Comparison of ENCODE assay signal across 27 mouse cellular contexts in the genomic region with DNA sequence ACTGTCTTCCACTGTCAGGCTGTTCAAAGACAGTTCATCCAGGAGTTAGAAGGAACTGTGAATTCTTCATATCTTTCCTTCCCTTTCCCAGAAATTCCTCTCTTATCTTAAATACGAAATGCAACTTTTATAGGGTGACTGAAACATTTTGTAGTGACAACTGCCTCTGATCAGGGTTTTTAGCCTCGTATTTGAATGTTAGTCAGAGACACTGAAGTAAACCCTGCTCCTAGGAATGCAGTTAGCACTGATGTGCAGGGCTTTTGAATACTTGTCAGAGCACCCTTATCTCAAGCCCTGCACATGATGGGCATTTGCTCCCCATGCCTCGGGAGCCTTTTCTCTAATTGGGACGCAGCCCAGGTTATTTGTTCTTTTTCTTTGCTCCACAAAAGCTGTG. TPM values are rescaled to one million over a fixed set of nuclear protein-coding genes. Genes with fewer than 3 reads are reported as not detected.
DNase-seq lines count a peak whose midpoint lies in the region; ATAC-seq and TF ChIP-seq lines count a peak whose summit lies in the region.
"Had no signal": no experiment of that assay in that cellular context is flagged by ENCODE, and none has a peak within 500 bp of the region (broad histone marks: within the 10 kb centered on the region; RNA-seq: fewer than 3 reads in every experiment).

No protein-coding gene starts in this region.

- no peak for TF ChIP-seq CTCF in gastrocnemius, adult 2 months (IDR thresholded peaks at IDR 0.05)

- DNase-seq in heart, adult 8-10 months (ENCODE audit: low spot score): peak; percentile 14
- DNase-seq in heart, postnatal 36 days: no peak
- DNase-seq in lung, postnatal 14 days: no peak
- peak; percentile 12 for DNase-seq in Muller cell, postnatal 12 days (ENCODE audit: inconsistent ontology term)
- peak; percentile 36 for DNase-seq in adipocyte (ENCODE audit: low spot score)
- DNase-seq in gastrocnemius, adult 2 months: no peak
- DNase-seq in right cerebral cortex, postnatal 36 days (ENCODE audit: low spot score in 2 of 2): no peak
- DNase-seq: adrenal gland, adult 2 months; adrenal gland, postnatal 10 days; adrenal gland, postnatal 25 days; cerebellum, adult 11 months; cerebellum, adult 18-20 months; cerebellum, adult 8-10 months; cerebellum, adult 9-11 months; cerebellum, postnatal 14 days; cerebellum, postnatal 36 days; embryo, embryonic 11 days had no signal

- ATAC-seq in lung, embryonic 16.5 days (ENCODE audit: low read depth): peak; percentile 45; the same call in 1 of the 2 replicates
- ATAC-seq: activated CD4-positive, CD25-positive, alpha-beta regulatory T cell, adult 4 months; forebrain, embryonic 14.5 days; forebrain, embryonic 16.5 days; Patski had no signal

- 28% methylated on average over 4 of the region's 4 CpGs for WGBS in lung, embryonic 16.5 days

- H3K4me3 ChIP-seq in lung, embryonic 16.5 days (ENCODE audit: low read length): no peak overlapping the region
- no peak overlapping the region for H3K4me3 ChIP-seq in gastrocnemius, adult 2 months
- H3K4me3 ChIP-seq: embryonic facial prominence, embryonic 13.5 days; embryonic facial prominence, embryonic 15.5 days; erythroblast, embryonic 14.5 days; forebrain, embryonic 10.5 days; forebrain, embryonic 12.5 days had no signal

- no peak overlapping the region for H3K4me2 ChIP-seq in lung, embryonic 16.5 days (ENCODE audit: low read depth, low read length)
- H3K4me2 ChIP-seq: embryonic facial prominence, embryonic 13.5 days; embryonic facial prominence, embryonic 15.5 days; forebrain, embryonic 12.5 days had no signal

- H3K9me3 ChIP-seq in lung, embryonic 16.5 days (ENCODE audit: control insufficient read depth, low read length): no peaks in the 10 kb centered on the region
- H3K9me3 ChIP-seq: embryonic facial prominence, embryonic 13.5 days; embryonic facial prominence, embryonic 15.5 days; forebrain, embryonic 10.5 days; forebrain, embryonic 12.5 days had no signal

- peaks cover 13% of the 10 kb centered on the region for H3K36me3 ChIP-seq in lung, embryonic 16.5 days (ENCODE audit: control insufficient read depth, insufficient read depth, low read length)

- H3K4me1 ChIP-seq in lung, embryonic 16.5 days (replicated peaks; ENCODE audit: control insufficient read depth, insufficient read depth, low read length): no peaks in the 10 kb centered on the region
- H3K4me1 ChIP-seq: embryonic facial prominence, embryonic 15.5 days; forebrain, embryonic 10.5 days; forebrain, embryonic 12.5 days had no signal

- no peak overlapping the region for H3K9ac ChIP-seq in lung, embryonic 16.5 days (ENCODE audit: low read length)
- H3K9ac ChIP-seq: embryonic facial prominence, embryonic 13.5 days; embryonic facial prominence, embryonic 15.5 days; forebrain, embryonic 12.5 days had no signal

- intact Hi-C loops in heart, postnatal 36 days (cut with DNase I): no loop called here
- intact Hi-C loops in gastrocnemius, adult 2 months (cut with DNase I): no loop called here

- no peak overlapping the region for H3K27ac ChIP-seq in lung, embryonic 16.5 days (ENCODE audit: low read length)
- no peak overlapping the region for H3K27ac ChIP-seq in gastrocnemius, adult 2 months
- H3K27ac ChIP-seq: embryonic facial prominence, embryonic 13.5 days; embryonic facial prominence, embryonic 15.5 days; forebrain, embryonic 10.5 days; forebrain, embryonic 12.5 days had no signal

- no peaks in the 10 kb centered on the region for H3K27me3 ChIP-seq in lung, embryonic 16.5 days (ENCODE audit: control insufficient read depth, insufficient read depth, low read depth, low read length)
- H3K27me3 ChIP-seq: embryonic facial prominence, embryonic 13.5 days; embryonic facial prominence, embryonic 15.5 days; forebrain, embryonic 12.5 days; Patski had no signal

RNA-seq across cellular contexts. Expression of gene Tax1bp1, which starts 16.8 kb away (rescaled TPM):
- 100 to 1,000 TPM; 116 to 125 (median 120) TPM for total RNA-seq in heart, adult 8-10 months (2022)
- 100 to 1,000 TPM; 119 to 126 TPM for total RNA-seq in heart, postnatal 36 days (2021)
- 143 and 144 TPM in 2 replicates for polyA plus RNA-seq in lung, embryonic 16.5 days (2015; fragmentation: Nextera tagmentation; extraction: Ambion mirVana)
- 10 to 100 TPM; 67.5 to 73.4 TPM for total RNA-seq in gastrocnemius, adult 2 months (2021)

Comparison
In these comparisons a context has a peak if more than half of its experiments do, and no peak if none do; other contexts are left out.
1. DNase-seq: peak in heart, adult 8-10 months (single experiment), Muller cell, postnatal 12 days (single experiment) and adipocyte (single experiment); none in heart, postnatal 36 days (0 of 2), lung, postnatal 14 days (single experiment), gastrocnemius, adult 2 months (single experiment) and right cerebral cortex, postnatal 36 days (0 of 2).